Mouse (Mus musculus) MEL (cell line): ENCODE data around the gene Lrrc49.

ENCODE experiments used
- BHLHE40 ChIP-seq: IDR thresholded peaks from 2 replicates; pipeline ENCODE4 v1.6.1; 2012; ENCODE audit warnings: low read depth, mild to moderate bottlenecking, inconsistent platforms, low read length, improper control_type of control experiment, borderline replicate concordance
- CTCF ChIP-seq, 3 experiments: IDR thresholded peaks in 2 of 3; conservative IDR thresholded peaks in 1 of 3; 2 replicates each; pipeline ENCODE4 v1.5.1; 2011 to 2012; ENCODE audit warnings: low read length in 3 of 3, low read depth in 2 of 3, mild to moderate bottlenecking in 2 of 3, improper control_type of control experiment in 1 of 3, inconsistent platforms in 1 of 3, mixed read lengths in 1 of 3, moderate library complexity in 1 of 3; ENCODE audit not compliant: control insufficient read depth in 1 of 3, insufficient read depth in 1 of 3, poor library complexity in 1 of 3, severe bottlenecking in 1 of 3
- EP300 ChIP-seq, 2 experiments: IDR thresholded peaks; 2 replicates each; pipeline ENCODE4 v1.6.1; 2011; ENCODE audit warnings: improper control_type of control experiment in 2 of 2, low read length in 2 of 2, low read depth in 1 of 2, mild to moderate bottlenecking in 1 of 2
- MAX ChIP-seq: IDR thresholded peaks from 2 replicates; pipeline ENCODE4 v1.6.1; 2011; ENCODE audit warnings: low read length, improper control_type of control experiment
- NRF1 ChIP-seq: IDR thresholded peaks from 2 replicates; pipeline ENCODE4 v1.6.1; 2014; ENCODE audit warnings: low read depth, mild to moderate bottlenecking, inconsistent platforms, low read length, improper control_type of control experiment, moderate library complexity; ENCODE audit not compliant: poor library complexity, insufficient read depth, severe bottlenecking
- POLR2A ChIP-seq, 2 experiments: IDR thresholded peaks; 2 replicates each; pipeline ENCODE4 v1.6.1; 2011 to 2012; ENCODE audit warnings: low read length in 2 of 2, mild to moderate bottlenecking in 2 of 2, control low read depth in 1 of 2, improper control_type of control experiment in 1 of 2, low read depth in 1 of 2, moderate library complexity in 1 of 2; ENCODE audit not compliant: control insufficient read depth in 1 of 2, insufficient read depth in 1 of 2, poor library complexity in 1 of 2
- POLR2AphosphoS2 ChIP-seq: IDR thresholded peaks from 2 replicates; pipeline ENCODE4 v1.6.1; 2011; ENCODE audit warnings: low read length, improper control_type of control experiment
- POLR2AphosphoS5 ChIP-seq: IDR thresholded peaks from 2 replicates; pipeline ENCODE4 v1.6.1; 2012; ENCODE audit warnings: low read depth, borderline replicate concordance, mild to moderate bottlenecking, inconsistent platforms, low read length, moderate library complexity, mixed read lengths
- RAD21 ChIP-seq: IDR thresholded peaks from 2 replicates; pipeline ENCODE4 v1.6.1; 2011; ENCODE audit warnings: mild to moderate bottlenecking, low read depth, low read length, improper control_type of control experiment
- ZKSCAN1 ChIP-seq: IDR thresholded peaks from 2 replicates; pipeline ENCODE4 v1.6.1; 2012; ENCODE audit warnings: low read depth, mild to moderate bottlenecking, inconsistent platforms, low read length, improper control_type of control experiment, moderate library complexity

- TF ChIP-seq POLR2AphosphoS5 (no peak), CTCF (IDR thresholded peaks at IDR 0.05 in 2 of 3, conservative IDR thresholded peaks at IDR 0.05 in 1 of 3; ENCODE audit: control insufficient read depth in 1 of 3, insufficient read depth in 1 of 3, low read depth in 2 of 3, low read length in 3 of 3, poor library complexity in 1 of 3, severe bottlenecking in 1 of 3) (no peak), EP300 (IDR thresholded peaks at IDR 0.05; ENCODE audit: low read depth in 1 of 2, low read length in 2 of 2) (no peak), POLR2AphosphoS2 (no peak), MAX (no peak), NRF1 (no peak), POLR2A (IDR thresholded peaks at IDR 0.05; ENCODE audit: control insufficient read depth in 1 of 2, insufficient read depth in 1 of 2, low read depth in 1 of 2, low read length in 2 of 2, poor library complexity in 1 of 2) (no peak), BHLHE40 (no peak), ZKSCAN1 (no peak), RAD21 (no peak)
Observed at GRCm38 (mm10) chr9:60664866-60665265, 23.1 kb downstream of the Lrrc49 start.
